Mouse (Mus musculus) layer of hippocampus, postnatal 10 days (tissue): Measurements from ENCODE around the gene Sdha. TPM values are rescaled to one million over a fixed set of nuclear protein-coding genes. Genes with fewer than 3 reads are reported as not detected.
A peak's percentile ranks its signal among the peaks of the same experiment; 100 is the strongest.

ENCODE experiments used
- DNase-seq, 2 experiments: peaks; one replicate each; pipeline ENCODE4 v3.0.0; 2021; ENCODE audit warnings: low spot score in 2 of 2
- long read RNA-seq: library from polyadenylated mRNA; stranded (forward); transcript quantifications from one replicate; pipeline ENCODE4 v2.0.0, GENCODE M21; 2023
- total RNA-seq, 2 experiments: library from RNA; stranded (reverse); gene quantifications; 2 replicates each; pipeline ENCODE4 v1.2.3; 2021

The Sdha gene
- 100 to 1,000 TPM; 228 to 239 TPM for total RNA-seq
- long read RNA-seq, transcript Sdha-201 (15 exons, 2,900 nt), result major isoform, 245 of 302 reads
- long read RNA-seq, partial matches to known transcripts, result 22 of 302 reads
- long read RNA-seq, other reads (novel, unspliced or antisense), result 34 of 302 reads

GRCm38 (mm10) chr13:74349566-74350434 lies at the start of gene Sdha, which contains the start of gene Ccdc127:
TSS of gene Sdha (minus strand) at chr13:74350280.
TSS of gene Ccdc127 (plus strand) at chr13:74350309.
- peak; percentile 97 to 98 for DNase-seq

GRCm38 (mm10) chr13:74399298-74399839 lies 49.3 kb upstream of the Sdha start, which contains the start of gene Ftl1-ps1:
TSS of gene Ftl1-ps1 (plus strand) at chr13:74399694.
- DNase-seq, result no peak

GRCm38 (mm10) chr13:74391156-74391555 lies 41.1 kb upstream of the Sdha start:
- no peak for DNase-seq

- peak; percentile 73 to 76 for DNase-seq
Observed at GRCm38 (mm10) chr13:74390371-74390990, 40.4 kb upstream of the Sdha start, which contains the start of gene Zfp72. TSS of gene Zfp72 (minus strand) at chr13:74390836.

- no peak for DNase-seq
Observed at GRCm38 (mm10) chr13:74389730-74390129, 39.6 kb upstream of the Sdha start.

- DNase-seq, result no peak
Observed at GRCm38 (mm10) chr13:74382289-74382688, 32.2 kb upstream of the Sdha start.

- DNase-seq, result peak in 1 of 2 experiments; percentile 22
Observed at GRCm38 (mm10) chr13:74381533-74382276, 31.6 kb upstream of the Sdha start.

- DNase-seq, result no peak
Observed at GRCm38 (mm10) chr13:74363859-74364235, 13.8 kb upstream of the Sdha start, which contains the start of gene Lrrc14b. TSS of gene Lrrc14b (minus strand) at chr13:74364005.

- DNase-seq, result no peak
Observed at GRCm38 (mm10) chr13:74363176-74363858, 13.2 kb upstream of the Sdha start.

- DNase-seq, result no peak
Observed at GRCm38 (mm10) chr13:74362218-74362617, 12.1 kb upstream of the Sdha start.

GRCm38 (mm10) chr13:74356491-74356890 lies 6.4 kb upstream of the Sdha start:
- DNase-seq, result no peak

- no peak for DNase-seq
Observed at GRCm38 (mm10) chr13:74350435-74350906, 391 bp upstream of the Sdha start.

- DNase-seq, result peak; percentile 19 to 37
Observed at GRCm38 (mm10) chr13:74341036-74341435, 9.0 kb downstream of the Sdha start.

GRCm38 (mm10) chr13:74329321-74329720 lies 20.8 kb downstream of the Sdha start:
- no peak for DNase-seq

GRCm38 (mm10) chr13:74317170-74317849 lies 32.8 kb downstream of the Sdha start, which contains the start of gene Pdcd6:
TSS of gene Pdcd6 (minus strand) at chr13:74317580.
- peak; percentile 78 to 84 for DNase-seq

- DNase-seq, result no peak
Observed at GRCm38 (mm10) chr13:74316789-74317169, 33.3 kb downstream of the Sdha start.

GRCm38 (mm10) chr13:74316386-74316785 lies 33.7 kb downstream of the Sdha start:
- no peak for DNase-seq

- no peak for DNase-seq
Observed at GRCm38 (mm10) chr13:74314616-74315015, 35.5 kb downstream of the Sdha start.

GRCm38 (mm10) chr13:74305780-74306179 lies 44.3 kb downstream of the Sdha start:
- DNase-seq, result no peak
